Mouse (Mus musculus) left cerebral cortex, adult 9 months (tissue): ENCODE measurements around the gene Nat8f1.
"Not testable (repeated sequence)": the region's sequence is repeated elsewhere in the genome, so short reads cannot be mapped to it uniquely, and the experiment has no call there.

Experiments used
- DNase-seq, 2 experiments: peaks; one replicate each; pipeline ENCODE4 v3.0.0; 2022; ENCODE audit warnings: low spot score in 2 of 2

The Nat8f1 gene

GRCm38 (mm10) chr6:85915539-85916513 lies at the start of gene Nat8f1:
Gene Nat8f1, minus strand, starts transcription at chr6:85915687.
- DNase-seq = peak; percentile 76 to 92

- peak; percentile 80 to 90 for DNase-seq
These were observed 45.9 kb upstream of the Nat8f1 start, which contains the start of gene Dusp11 for GRCm38 (mm10) chr6:85961101-85962091. Gene Dusp11, minus strand, starts transcription at chr6:85961667.

- no peak for DNase-seq
These were observed 42.1 kb upstream of the Nat8f1 start for GRCm38 (mm10) chr6:85957581-85957980.

GRCm38 (mm10) chr6:85948549-85948948 lies 33.1 kb upstream of the Nat8f1 start:
- no peak for DNase-seq

- no peak for DNase-seq
These were observed 27.0 kb upstream of the Nat8f1 start for GRCm38 (mm10) chr6:85942469-85942868.

GRCm38 (mm10) chr6:85938701-85939100 lies 23.2 kb upstream of the Nat8f1 start:
- no peak for DNase-seq

GRCm38 (mm10) chr6:85936508-85937465 lies 21.3 kb upstream of the Nat8f1 start:
- peak; percentile 58 to 81 for DNase-seq

GRCm38 (mm10) chr6:85935646-85936045 lies 20.2 kb upstream of the Nat8f1 start:
- no peak for DNase-seq

- no peak for DNase-seq
These were observed 18.6 kb upstream of the Nat8f1 start for GRCm38 (mm10) chr6:85934047-85934446.

- DNase-seq = no peak
These were observed 13.8 kb upstream of the Nat8f1 start for GRCm38 (mm10) chr6:85929312-85929711.

- no peak for DNase-seq
These were observed 12.3 kb upstream of the Nat8f1 start for GRCm38 (mm10) chr6:85927476-85928464.

- no peak for DNase-seq
These were observed 11.2 kb upstream of the Nat8f1 start for GRCm38 (mm10) chr6:85926709-85927108.

- no peak for DNase-seq
These were observed 8.2 kb upstream of the Nat8f1 start for GRCm38 (mm10) chr6:85923643-85924042.

- DNase-seq = no peak
These were observed 3.9 kb upstream of the Nat8f1 start for GRCm38 (mm10) chr6:85919401-85919800.

- DNase-seq = not testable (repeated sequence)
These were observed 2.9 kb upstream of the Nat8f1 start for GRCm38 (mm10) chr6:85918341-85918740.

GRCm38 (mm10) chr6:85916596-85916995 lies 1.1 kb upstream of the Nat8f1 start:
- no peak for DNase-seq

- no peak for DNase-seq
These were observed 347 bp downstream of the Nat8f1 start for GRCm38 (mm10) chr6:85915141-85915538.

GRCm38 (mm10) chr6:85911587-85911986 lies 3.9 kb downstream of the Nat8f1 start, which contains the start of gene Tprkb:
Gene Tprkb, plus strand, starts transcription at chr6:85911865.
- DNase-seq = no peak

GRCm38 (mm10) chr6:85909704-85910103 lies 5.8 kb downstream of the Nat8f1 start:
- DNase-seq = no peak
